Mouse (Mus musculus): ENCODE measurements around the gene Sumf1. TPM values are rescaled to one million over a fixed set of nuclear protein-coding genes. Genes with fewer than 3 reads are reported as not detected.

Sumf1 gene
- polyA plus RNA-seq, 1 experiment from 2014 or later: 12.5 TPM

- Histone ChIP-seq H3K36me3 (ENCODE audit: control insufficient read depth, insufficient read depth, low read length) (no peaks in the 10 kb centered on the region), H3K27me3 (replicated peaks; ENCODE audit: control insufficient read depth, insufficient read depth, low read length) (no peaks in the 10 kb centered on the region), H3K9ac (ENCODE audit: low read length) (no peak overlapping the region), H3K4me1 (ENCODE audit: control insufficient read depth, insufficient read depth, low read length) (no peaks in the 10 kb centered on the region), H3K9me3 (replicated peaks; ENCODE audit: control insufficient read depth, low read length) (no peaks in the 10 kb centered on the region), H3K4me2 (ENCODE audit: low read length) (no peak overlapping the region), H3K27ac (ENCODE audit: low read depth, low read length) (no peak overlapping the region), H3K4me3 (ENCODE audit: low read depth, low read length) (no peak overlapping the region)
- DNase-seq (ENCODE audit: low spot score) (no peak), ATAC-seq (no peak)
- 73% methylated on average over 4 of the region's 4 CpGs for WGBS
These were observed 7.2 kb upstream of the Sumf1 start for GRCm38 (mm10) chr6:108192632-108193031.

GRCm38 (mm10) chr6:108190690-108191089 is 5.3 kb upstream of the Sumf1 start:
- Histone ChIP-seq H3K4me3 (ENCODE audit: low read depth, low read length) (no peak overlapping the region), H3K4me2 (ENCODE audit: low read length) (no peak overlapping the region), H3K36me3 (ENCODE audit: control insufficient read depth, insufficient read depth, low read length) (no peaks in the 10 kb centered on the region), H3K9ac (ENCODE audit: low read length) (no peak overlapping the region), H3K4me1 (ENCODE audit: control insufficient read depth, insufficient read depth, low read length) (peaks cover 1% of the 10 kb centered on the region; the same call in 1 of the 2 replicates), H3K9me3 (replicated peaks; ENCODE audit: control insufficient read depth, low read length) (no peaks in the 10 kb centered on the region), H3K27ac (ENCODE audit: low read depth, low read length) (no peak overlapping the region), H3K27me3 (replicated peaks; ENCODE audit: control insufficient read depth, insufficient read depth, low read length) (no peaks in the 10 kb centered on the region)
- no peak for ATAC-seq
- 95% methylated on average over 1 of the region's 1 CpGs for WGBS
- DNase-seq (ENCODE audit: low spot score): no peak

- Histone ChIP-seq H3K4me1 (ENCODE audit: control insufficient read depth, insufficient read depth, low read length) (peaks cover 2% of the 10 kb centered on the region; the same call in 1 of the 2 replicates), H3K27ac (ENCODE audit: low read depth, low read length) (no peak overlapping the region), H3K36me3 (ENCODE audit: control insufficient read depth, insufficient read depth, low read length) (no peaks in the 10 kb centered on the region), H3K27me3 (replicated peaks; ENCODE audit: control insufficient read depth, insufficient read depth, low read length) (no peaks in the 10 kb centered on the region), H3K4me3 (ENCODE audit: low read depth, low read length) (peak overlapping the region; percentile 68), H3K9ac (ENCODE audit: low read length) (peak overlapping the region; percentile 76), H3K4me2 (ENCODE audit: low read length) (peak overlapping the region; percentile 73), H3K9me3 (replicated peaks; ENCODE audit: control insufficient read depth, low read length) (no peaks in the 10 kb centered on the region)
- DNase-seq (ENCODE audit: low spot score): no peak
- ATAC-seq: no peak; the same call in 1 of the 2 replicates
- WGBS: 19% methylated on average over 4 of the region's 4 CpGs
These were observed 265 bp upstream of the Sumf1 start for GRCm38 (mm10) chr6:108185685-108186009.

GRCm38 (mm10) chr6:108179087-108179486 is 6.3 kb downstream of the Sumf1 start:
- Histone ChIP-seq H3K27me3 (replicated peaks; ENCODE audit: control insufficient read depth, insufficient read depth, low read length) (no peaks in the 10 kb centered on the region), H3K4me3 (ENCODE audit: low read depth, low read length) (no peak overlapping the region), H3K9ac (ENCODE audit: low read length) (no peak overlapping the region), H3K27ac (ENCODE audit: low read depth, low read length) (no peak overlapping the region), H3K4me2 (ENCODE audit: low read length) (no peak overlapping the region), H3K36me3 (ENCODE audit: control insufficient read depth, insufficient read depth, low read length) (peaks cover 10% of the 10 kb centered on the region), H3K9me3 (replicated peaks; ENCODE audit: control insufficient read depth, low read length) (no peaks in the 10 kb centered on the region), H3K4me1 (ENCODE audit: control insufficient read depth, insufficient read depth, low read length) (no peaks in the 10 kb centered on the region)
- DNase-seq (ENCODE audit: low spot score) (no peak), ATAC-seq (no peak)
- WGBS: 89% methylated on average over 2 of the region's 2 CpGs

- Histone ChIP-seq H3K4me1 (ENCODE audit: control insufficient read depth, insufficient read depth, low read length) (no peaks in the 10 kb centered on the region), H3K4me3 (ENCODE audit: low read depth, low read length) (no peak overlapping the region), H3K36me3 (ENCODE audit: control insufficient read depth, insufficient read depth, low read length) (peaks cover 24% of the 10 kb centered on the region), H3K9me3 (replicated peaks; ENCODE audit: control insufficient read depth, low read length) (no peaks in the 10 kb centered on the region), H3K27ac (ENCODE audit: low read depth, low read length) (no peak overlapping the region), H3K9ac (ENCODE audit: low read length) (no peak overlapping the region), H3K4me2 (ENCODE audit: low read length) (no peak overlapping the region), H3K27me3 (replicated peaks; ENCODE audit: control insufficient read depth, insufficient read depth, low read length) (no peaks in the 10 kb centered on the region)
- ATAC-seq (no peak), DNase-seq (ENCODE audit: low spot score) (no peak)
- 88% methylated on average over 3 of the region's 3 CpGs for WGBS
These were observed 11.2 kb downstream of the Sumf1 start for GRCm38 (mm10) chr6:108174181-108174580.

- Histone ChIP-seq H3K4me2 (ENCODE audit: low read length) (no peak overlapping the region), H3K4me3 (ENCODE audit: low read depth, low read length) (no peak overlapping the region), H3K9me3 (replicated peaks; ENCODE audit: control insufficient read depth, low read length) (no peaks in the 10 kb centered on the region), H3K27ac (ENCODE audit: low read depth, low read length) (no peak overlapping the region), H3K36me3 (ENCODE audit: control insufficient read depth, insufficient read depth, low read length) (peaks cover 24% of the 10 kb centered on the region), H3K9ac (ENCODE audit: low read length) (no peak overlapping the region), H3K4me1 (ENCODE audit: control insufficient read depth, insufficient read depth, low read length) (no peaks in the 10 kb centered on the region), H3K27me3 (replicated peaks; ENCODE audit: control insufficient read depth, insufficient read depth, low read length) (no peaks in the 10 kb centered on the region)
- DNase-seq (ENCODE audit: low spot score): no peak
- ATAC-seq: no peak
- WGBS: 96% methylated on average over 1 of the region's 1 CpGs
These were observed 13.2 kb downstream of the Sumf1 start for GRCm38 (mm10) chr6:108172219-108172618.

- 97% methylated on average over 3 of the region's 3 CpGs for WGBS
- Histone ChIP-seq H3K27me3 (replicated peaks; ENCODE audit: control insufficient read depth, insufficient read depth, low read length) (no peaks in the 10 kb centered on the region), H3K9ac (ENCODE audit: low read length) (no peak overlapping the region), H3K4me2 (ENCODE audit: low read length) (no peak overlapping the region), H3K4me1 (ENCODE audit: control insufficient read depth, insufficient read depth, low read length) (no peaks in the 10 kb centered on the region), H3K9me3 (replicated peaks; ENCODE audit: control insufficient read depth, low read length) (no peaks in the 10 kb centered on the region), H3K27ac (ENCODE audit: low read depth, low read length) (no peak overlapping the region), H3K4me3 (ENCODE audit: low read depth, low read length) (no peak overlapping the region), H3K36me3 (ENCODE audit: control insufficient read depth, insufficient read depth, low read length) (peaks cover 15% of the 10 kb centered on the region)
- ATAC-seq (no peak), DNase-seq (ENCODE audit: low spot score) (no peak)
These were observed 15.9 kb downstream of the Sumf1 start for GRCm38 (mm10) chr6:108169466-108169865.

- no peak overlapping the region for H3K4me3 ChIP-seq (ENCODE audit: low read depth, low read length)
- no peak overlapping the region for H3K9ac ChIP-seq (ENCODE audit: low read length)
- peaks cover 13% of the 10 kb centered on the region for H3K36me3 ChIP-seq (ENCODE audit: control insufficient read depth, insufficient read depth, low read length)
- ATAC-seq: no peak
- no peaks in the 10 kb centered on the region for H3K9me3 ChIP-seq (replicated peaks; ENCODE audit: control insufficient read depth, low read length)
- DNase-seq (ENCODE audit: low spot score): no peak
- WGBS: 94% methylated on average over 6 of the region's 6 CpGs
- no peak overlapping the region for H3K27ac ChIP-seq (ENCODE audit: low read depth, low read length)
- no peak overlapping the region for H3K4me2 ChIP-seq (ENCODE audit: low read length)
- H3K4me1 ChIP-seq (ENCODE audit: control insufficient read depth, insufficient read depth, low read length): no peaks in the 10 kb centered on the region
- no peaks in the 10 kb centered on the region for H3K27me3 ChIP-seq (replicated peaks; ENCODE audit: control insufficient read depth, insufficient read depth, low read length)
These were observed 16.7 kb downstream of the Sumf1 start for GRCm38 (mm10) chr6:108168723-108169122.

GRCm38 (mm10) chr6:108167946-108168680 is 17.3 kb downstream of the Sumf1 start:
- 81% methylated on average over 7 of the region's 7 CpGs for WGBS
- DNase-seq (ENCODE audit: low spot score): no peak
- H3K4me2 ChIP-seq (ENCODE audit: low read length): no peak overlapping the region

More at GRCm38 (mm10) chr6:108167946-108168680, 17.3 kb downstream of the Sumf1 start:
- ATAC-seq: no peak
- Histone ChIP-seq H3K36me3 (ENCODE audit: control insufficient read depth, insufficient read depth, low read length) (peaks cover 12% of the 10 kb centered on the region), H3K27ac (ENCODE audit: low read depth, low read length) (no peak overlapping the region), H3K4me1 (ENCODE audit: control insufficient read depth, insufficient read depth, low read length) (no peaks in the 10 kb centered on the region), H3K27me3 (replicated peaks; ENCODE audit: control insufficient read depth, insufficient read depth, low read length) (no peaks in the 10 kb centered on the region), H3K4me3 (ENCODE audit: low read depth, low read length) (no peak overlapping the region), H3K9ac (ENCODE audit: low read length) (no peak overlapping the region), H3K9me3 (replicated peaks; ENCODE audit: control insufficient read depth, low read length) (no peaks in the 10 kb centered on the region)
